Mouse (Mus musculus) right cerebral cortex, postnatal 25 days (tissue): ENCODE results near the gene Plekhg5.

ENCODE experiments used
- DNase-seq: peaks from one replicate; pipeline ENCODE4 v3.0.0; 2022

Plekhg5 gene

DNA sequence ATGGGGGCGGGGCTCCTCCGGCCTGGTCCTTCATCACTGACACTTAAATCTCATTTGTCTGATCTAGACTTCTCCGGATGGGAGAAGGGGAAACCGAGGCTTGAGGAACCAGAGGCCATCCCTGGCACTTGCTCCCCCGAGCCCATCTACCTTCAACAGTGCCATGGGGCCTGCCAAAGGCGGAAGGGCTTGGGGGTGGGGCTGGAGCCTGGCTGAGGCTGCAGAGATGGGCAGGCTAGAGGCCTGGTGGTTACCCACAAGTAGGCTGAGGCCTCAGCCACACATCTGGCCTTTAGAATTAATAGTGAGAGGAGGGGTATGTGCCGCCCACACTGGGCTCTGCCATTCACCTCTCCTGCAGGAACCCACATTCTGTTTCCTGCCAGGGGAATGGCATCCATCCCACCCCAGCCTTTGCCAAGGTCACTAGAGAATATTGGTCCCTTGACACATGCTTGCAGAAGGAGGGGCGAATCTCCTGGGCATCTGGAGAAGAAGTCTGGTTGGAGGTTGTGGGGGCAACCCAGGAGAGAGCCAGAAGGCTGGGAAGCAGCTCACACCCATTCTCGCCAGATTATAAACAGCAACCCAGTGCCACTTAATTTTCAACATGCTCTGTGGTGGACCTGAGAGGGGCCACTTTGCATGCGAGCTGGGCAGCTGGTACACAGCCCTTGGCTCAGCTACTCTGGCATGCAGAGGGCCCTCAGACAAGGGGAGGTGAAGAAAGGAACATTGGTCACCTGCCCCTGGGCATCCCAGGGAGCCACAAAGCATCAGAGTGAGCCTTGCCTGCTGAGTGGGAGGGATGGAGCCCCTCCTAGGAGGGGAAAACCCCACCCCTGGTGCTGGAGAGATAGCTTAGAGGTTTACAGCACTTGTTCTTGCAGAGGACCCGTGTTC is 1.6 kb upstream of the Plekhg5 start:
- no peak for DNase-seq

DNA sequence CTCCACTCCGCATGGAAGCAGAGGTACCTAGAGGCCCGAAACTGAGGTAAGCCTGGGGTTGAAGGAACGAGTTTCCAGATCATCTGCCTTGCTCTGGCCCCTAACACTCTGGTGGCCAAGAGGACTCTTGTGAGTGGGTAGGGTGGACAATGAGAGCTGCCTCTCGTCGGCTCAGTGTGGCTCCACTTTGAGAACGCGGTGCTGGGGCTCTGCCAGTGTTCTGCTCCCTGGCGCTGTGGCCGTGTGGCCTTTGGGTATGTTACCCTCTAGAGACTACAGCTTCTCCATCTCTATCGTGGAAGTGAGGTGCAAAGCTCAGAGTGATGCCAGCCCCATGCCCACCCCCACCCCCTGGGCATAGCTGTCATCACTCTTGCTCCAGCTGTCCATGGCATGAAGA is 357 bp downstream of the Plekhg5 start:
- DNase-seq = no peak

DNA sequence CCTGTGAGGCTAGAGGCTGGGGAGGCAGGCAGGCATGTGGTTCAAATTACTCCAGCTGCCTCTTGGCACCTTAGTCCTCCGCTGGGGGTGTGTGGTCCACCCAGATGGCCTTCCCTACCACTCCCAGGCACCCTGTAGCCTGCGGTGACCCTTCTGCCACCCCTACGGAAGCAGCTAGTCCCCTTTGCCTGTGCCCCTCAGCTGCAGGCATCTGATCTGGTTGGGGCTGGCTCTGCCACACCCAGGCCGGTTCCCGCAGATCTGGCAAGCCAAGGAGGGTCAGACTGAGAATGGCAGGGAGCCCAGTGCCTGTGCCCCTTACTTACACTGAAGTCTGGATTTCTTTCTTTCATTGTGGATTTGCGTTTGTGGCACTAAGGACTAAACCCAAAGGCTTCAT is 1.4 kb downstream of the Plekhg5 start:
- DNase-seq = no peak

DNA sequence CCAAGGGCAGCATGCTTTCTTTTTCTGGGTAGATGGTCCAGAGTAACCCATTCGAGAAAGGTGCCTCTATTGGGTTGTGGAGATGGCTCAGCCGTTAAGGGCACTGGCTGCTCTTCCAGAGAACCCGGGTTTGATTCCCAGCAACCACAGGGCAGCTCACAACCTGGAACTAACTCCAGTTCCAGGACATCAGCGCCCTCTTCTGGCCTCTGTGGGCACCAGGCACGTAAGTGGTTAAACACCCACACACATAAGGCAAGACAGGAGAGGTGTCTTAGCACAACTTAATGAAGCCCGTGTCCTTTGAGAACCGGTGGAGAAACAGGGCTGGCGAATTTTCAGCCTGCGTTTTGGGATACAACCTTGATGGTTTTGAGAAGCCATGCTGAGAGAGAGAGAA is 2.2 kb downstream of the Plekhg5 start:
- no peak for DNase-seq

DNA sequence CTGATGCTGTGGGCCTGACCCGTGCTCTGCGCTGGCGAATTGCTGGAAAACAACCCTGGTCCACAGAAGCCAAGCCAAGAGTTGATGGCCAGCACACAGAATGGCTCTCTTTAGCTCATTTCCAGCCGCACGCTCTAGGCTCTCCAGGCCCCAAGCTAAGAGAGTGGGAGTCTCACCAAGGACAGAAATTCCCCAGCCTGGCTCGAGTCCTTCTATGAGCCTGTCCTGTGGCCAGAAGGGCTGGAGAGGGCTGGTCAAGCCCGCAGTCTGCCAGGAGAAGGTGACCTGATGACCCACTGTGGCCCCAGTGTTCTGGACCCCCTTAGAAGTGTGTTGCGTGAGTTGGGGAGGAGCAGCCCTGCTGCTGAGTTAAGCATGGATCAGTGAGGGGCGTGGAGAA is 4.9 kb downstream of the Plekhg5 start:
- no peak for DNase-seq

DNA sequence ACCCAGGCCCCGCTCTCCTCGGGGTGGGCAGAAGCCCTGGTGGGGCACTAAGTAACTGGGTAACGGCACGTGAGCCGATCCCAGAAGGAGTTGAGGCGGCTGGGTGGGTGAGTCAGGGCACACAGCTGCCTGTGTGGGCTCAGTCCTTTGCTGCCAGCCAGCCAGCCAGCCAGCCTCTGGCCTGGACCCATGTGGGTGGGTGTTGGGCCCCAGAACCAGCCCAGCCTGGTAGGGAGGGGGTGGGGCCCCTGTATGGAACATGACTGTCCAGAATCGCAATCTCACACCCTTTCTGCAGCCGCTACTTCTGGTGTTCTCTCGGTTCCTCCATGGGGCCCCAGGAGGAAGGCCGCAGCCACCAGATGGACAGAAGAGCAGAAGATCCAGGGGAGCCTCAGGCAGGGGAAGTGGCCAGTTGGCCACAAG is 5.8 kb downstream of the Plekhg5 start:
- DNase-seq = peak; percentile 50

DNA sequence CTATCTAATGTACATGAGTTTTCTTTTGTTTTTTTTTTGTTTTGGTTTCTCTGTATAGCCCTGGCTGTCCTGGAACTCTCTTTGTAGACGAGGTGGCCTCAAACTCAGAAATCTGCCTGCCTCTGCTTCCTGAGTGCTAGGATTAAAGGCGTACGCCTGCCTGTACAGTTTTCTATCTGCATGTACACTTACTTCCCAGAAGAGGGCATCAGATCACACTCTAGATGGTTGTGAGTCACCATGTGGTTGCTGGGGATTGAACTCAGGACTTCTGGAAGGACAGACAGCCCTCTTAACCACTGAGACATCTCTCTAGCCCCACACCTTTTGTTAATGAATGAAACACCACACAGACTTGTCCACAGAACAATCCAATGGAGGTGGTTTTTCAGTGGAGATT is 7.0 kb downstream of the Plekhg5 start:
- DNase-seq = no peak

DNA sequence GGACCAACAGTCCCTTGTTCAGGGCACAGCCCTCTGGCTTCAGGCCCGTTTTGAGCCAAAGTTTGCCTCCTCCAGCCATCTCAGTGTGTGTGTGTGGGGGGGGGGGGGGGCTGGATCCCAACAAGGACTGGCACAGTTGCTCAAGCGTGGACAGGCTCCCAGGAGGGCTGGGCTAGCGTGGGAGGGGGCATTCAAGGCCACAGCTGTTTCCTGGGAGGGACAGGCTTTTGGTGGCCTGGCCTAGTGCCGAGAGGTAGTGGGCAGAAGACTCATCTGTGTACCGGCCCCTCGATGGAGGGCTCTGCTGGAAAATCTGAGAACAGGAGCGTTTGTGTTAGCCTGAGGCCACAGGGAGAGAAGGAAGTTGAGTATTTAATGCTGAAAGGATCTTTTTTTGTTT is 7.6 kb downstream of the Plekhg5 start:
- no peak for DNase-seq

DNA sequence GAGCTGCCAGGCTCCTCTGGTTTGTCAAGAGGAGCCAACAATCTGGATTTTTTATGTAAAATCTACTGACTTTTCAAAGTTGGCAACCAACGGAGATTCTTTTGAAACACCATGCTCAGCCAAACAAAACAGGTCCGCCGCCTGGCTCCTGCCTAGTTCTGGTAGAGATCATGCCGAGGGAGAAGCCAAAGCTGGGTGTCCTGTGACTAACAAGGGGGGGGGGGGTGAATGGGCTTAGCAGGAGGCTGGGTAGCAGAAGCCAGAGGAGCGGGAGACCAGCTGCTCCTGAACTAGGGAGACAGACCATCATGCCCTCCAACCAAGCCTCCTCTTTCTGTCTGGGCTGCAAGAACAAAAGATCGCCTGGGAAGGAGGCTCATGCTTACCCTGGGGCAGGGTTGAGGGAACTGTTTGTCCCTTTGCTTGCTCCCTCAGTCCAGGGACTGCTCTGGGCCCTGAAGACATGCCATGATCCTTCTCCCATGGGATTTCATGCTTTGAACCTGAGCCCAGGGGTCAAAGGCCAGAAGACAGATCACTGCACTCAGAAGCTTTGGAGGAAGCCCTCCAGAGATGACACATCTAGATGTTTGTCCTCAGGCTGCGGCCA is 11.4 kb downstream of the Plekhg5 start:
- DNase-seq = no peak

DNA sequence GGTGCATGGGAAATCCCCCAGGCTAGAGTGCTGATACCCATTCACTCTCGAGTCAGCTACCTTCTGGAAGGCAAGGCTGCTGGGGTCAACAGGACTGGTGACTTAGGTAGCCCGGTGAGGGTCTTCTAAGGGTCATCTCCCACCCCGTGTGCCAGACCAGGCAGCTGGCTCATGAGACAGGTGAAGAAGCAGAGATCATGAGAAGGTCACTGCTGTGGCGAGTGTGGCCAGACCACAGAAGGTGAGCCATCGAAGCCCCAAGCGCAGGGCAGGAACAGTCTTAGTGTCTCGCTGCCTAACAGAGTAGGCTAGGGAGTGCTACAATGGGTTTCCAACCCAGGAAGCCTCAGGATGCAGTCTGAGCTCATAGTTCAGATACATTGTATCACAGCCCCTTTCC is 12.3 kb downstream of the Plekhg5 start:
- no peak for DNase-seq

DNA sequence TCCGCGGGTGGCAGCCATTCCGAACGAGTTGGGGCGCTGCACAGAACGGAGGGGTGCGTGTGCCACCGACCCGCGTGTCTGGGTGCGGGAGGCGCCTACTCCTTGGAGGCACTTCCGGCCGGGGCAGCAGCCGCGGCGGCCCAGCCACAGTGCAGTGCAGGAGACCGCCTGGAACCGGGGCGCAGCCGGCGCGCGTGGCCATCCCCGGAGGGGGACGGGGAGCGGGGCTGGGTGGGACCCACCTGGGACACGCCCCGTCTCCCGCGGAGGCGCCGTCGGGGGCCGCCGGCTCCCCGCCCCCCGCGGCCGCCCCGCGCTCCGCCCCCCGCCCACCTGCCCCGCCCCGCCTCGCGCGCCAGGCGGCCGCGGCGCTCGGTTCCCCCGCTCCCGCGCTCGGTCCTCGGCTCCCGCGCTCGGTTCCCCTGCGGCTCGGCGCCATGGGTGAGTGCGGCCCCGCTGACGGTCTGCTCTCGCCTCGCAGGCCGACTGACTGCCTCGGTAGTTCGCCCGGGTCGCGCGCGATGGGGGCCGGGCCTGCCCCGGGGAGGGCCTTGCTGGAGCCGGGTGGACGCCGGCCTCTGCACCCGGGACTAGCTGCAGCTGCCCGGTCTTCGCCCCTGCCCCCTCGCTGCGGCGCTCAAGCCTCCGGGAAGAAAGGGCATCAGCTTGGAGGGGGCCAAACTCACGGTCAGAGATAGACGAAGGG is 14.4 kb downstream of the Plekhg5 start:
- peak; percentile 73 for DNase-seq

DNA sequence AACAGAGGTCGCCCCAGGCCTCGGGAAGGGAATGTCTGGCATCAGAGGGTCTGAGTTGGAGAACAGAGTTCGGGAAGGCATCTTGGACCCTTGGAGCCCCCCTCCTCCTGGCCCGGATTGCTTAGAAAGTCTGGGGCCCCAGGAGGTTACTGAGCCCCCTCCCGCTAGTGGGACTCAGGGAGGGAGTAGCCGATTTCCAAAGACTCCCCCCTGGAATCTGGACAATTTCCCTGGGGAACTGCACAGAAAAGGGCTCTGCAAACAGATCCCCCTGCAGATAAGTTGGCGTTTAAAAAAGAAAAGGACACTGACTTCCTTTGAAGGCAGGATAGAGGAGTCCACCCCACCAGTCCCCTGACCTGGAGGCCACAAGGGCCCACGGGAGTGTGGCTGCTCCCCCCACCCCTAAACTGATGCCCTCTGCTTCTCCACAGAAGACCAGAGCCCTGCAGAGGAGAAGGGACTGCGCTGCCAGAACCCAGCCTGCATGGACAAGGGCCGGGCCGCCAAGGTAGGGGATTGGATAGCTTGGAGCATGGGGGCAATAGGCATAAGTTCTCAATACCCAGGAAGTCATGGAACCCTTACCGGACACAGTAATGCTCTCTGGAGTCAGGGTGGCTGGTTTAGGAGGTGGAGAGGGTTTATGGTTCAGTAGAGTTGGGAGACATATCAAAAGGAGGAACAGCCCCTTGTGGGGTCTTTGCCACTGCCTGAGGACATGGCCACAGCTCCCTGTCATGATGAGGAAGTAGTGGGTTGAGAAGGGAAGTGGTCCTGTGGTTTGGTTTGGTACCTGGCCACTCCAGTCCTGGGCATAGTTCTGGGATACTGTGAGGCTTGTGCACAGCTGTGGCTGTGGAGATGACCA is 15.1 kb downstream of the Plekhg5 start:
- DNase-seq = no peak

DNA sequence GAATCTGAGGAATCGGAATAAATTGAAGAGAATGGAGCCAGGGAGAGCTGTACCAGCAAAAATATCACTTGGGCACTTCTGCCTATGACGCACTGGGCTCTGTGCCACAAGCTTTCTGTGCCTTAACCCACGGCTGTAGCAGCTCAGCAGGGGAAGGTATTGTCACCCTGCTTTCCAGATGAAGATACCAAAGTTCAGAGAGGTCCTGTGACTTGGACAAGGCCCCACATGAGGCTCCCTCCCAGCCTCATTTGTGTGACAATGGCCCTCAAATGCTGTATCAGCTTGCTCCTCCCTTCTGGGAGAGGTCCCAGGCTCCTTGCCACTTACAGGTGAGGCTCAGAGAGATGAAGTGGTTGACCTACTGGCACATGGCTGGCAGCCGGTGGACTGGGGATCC is 15.8 kb downstream of the Plekhg5 start:
- DNase-seq = peak; percentile 68

DNA sequence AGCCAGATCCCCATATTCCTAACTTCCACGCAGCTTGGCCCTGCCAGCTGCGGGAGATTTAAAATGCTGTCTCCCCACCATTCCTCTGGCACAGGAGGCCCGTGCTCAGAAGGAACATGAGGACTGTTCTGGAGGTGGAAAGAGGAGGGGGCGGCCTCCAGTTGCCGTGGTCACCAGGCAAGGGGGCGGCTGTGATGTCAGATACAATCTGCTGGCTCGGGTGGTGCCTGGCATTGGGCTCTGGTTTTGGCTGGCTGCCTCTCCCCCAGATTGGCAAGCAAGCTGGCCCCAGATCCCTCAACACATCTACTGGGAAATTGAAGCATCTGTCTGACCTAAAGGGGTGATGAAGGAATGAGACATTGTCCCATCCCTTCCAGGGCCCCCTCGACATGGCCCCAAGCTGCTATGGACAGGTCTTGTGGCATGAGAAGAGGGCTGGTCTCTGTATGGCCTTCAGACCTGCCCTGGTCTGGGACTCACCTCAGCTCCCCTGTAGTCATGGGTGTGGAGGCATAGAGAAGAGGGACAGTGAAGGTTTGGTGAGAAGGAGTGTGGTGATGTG is 16.3 kb downstream of the Plekhg5 start:
- peak; percentile 86 for DNase-seq

DNA sequence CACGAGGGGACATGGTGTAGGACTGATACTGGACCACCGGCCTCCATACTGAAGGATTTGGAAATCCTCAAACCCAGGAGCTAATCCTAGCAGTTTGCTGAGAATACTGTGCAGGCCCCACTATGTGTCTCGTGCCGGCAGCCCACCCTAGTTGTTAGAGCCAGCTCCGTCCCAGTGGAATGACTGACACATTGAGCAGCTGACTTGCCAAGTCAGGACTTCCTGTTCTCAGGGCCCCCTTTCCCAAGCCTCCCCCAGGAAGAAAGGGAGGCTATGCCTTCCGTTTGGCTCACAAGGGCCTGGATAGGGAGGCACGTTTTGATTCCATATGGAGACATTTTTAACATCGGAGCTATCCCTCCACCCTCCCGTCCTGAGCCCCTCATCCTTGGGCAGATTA is 17.9 kb downstream of the Plekhg5 start:
- no peak for DNase-seq

DNA sequence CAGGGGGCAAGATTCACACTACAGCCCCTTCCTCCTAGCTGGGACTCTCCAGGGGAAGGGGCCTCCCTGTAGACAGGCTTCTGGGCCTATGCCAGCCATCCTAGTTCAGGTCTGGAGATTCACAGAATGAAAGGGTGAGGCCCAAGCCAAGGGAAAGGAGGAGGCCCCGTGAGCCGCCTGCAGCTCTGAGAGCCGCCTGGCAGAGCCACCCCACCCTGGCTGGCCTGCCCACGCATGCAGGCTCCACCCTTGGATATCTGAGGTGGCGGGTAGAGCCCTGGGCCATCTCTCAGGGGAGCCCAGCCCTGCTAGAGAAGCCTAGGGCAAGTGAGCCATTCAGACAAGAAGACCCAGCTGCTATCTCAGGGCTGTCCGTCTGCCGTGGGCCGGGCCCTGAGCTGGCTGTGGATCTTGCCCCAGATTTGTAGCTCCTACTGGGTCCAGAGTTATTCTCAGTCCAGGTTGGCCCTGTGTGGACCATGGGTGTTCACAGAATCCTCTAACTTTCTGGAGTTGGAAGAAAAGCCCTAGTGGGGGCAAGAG is 20.5 kb downstream of the Plekhg5 start:
- no peak for DNase-seq

DNA sequence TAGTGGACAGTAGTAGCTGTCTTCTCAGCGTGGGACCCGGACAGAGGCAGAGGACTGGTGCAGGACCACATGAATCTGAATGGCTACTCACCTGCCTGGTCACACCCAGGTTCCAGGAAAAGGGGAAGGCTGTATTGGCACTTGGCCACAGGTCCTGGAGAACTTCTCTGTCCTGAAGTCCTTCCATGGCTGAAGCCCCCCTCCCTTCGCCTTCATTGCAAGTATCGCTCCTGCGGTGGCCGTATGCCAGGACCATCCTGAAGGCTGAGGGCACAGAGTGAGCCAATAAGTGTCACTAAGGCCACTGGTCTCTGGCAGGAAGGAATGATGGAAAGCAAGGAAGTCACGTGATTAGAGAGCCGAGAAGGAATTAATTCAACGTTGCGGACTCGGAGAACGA is 21.9 kb downstream of the Plekhg5 start:
- no peak for DNase-seq

DNA sequence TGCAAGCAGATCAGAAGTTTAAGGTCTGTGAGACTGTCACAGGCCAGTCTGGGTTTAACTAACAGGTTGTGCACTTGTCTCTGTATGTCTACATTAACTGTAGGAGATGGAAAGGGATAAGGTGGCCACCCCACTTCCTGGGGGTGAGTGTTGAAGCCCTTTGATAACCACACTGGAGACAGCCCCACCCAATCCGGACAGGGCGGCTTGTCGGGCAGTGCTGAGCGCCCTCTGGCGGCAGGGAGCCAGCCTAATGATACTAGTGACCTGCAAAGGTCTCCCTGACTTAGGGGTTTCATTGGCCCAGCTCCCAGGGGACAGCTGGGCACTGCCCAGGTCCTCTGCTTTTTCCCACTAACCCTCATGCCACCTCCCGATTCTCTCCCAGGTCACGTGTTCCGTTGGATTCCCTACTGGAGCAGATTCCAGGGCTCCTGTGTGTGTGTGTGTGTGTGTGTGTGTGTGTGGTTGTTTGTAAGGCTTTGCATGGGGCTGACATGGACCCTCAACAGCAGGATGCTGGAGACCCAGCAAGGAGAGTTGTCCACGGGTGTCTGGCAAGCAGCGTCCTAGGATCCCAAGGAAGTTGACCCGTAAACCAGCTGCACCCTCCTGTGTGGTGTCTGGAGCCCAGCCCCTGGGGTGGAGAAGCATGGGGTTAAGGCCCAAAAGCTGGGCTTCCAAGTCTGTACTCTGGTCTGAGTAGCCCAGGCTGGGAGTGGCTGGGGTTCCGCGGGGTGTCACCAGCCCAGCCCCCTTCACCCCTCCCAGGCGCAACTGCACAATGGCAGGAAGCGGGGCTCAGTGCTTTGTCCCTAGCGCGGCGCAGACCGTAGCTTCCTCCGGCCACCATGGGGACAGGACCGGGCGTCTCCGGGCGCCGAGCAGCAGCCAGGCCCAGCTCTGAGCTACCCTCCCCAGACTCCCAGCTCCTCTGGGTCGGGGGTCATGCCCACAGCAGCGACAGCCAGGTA is 23.9 kb downstream of the Plekhg5 start:
- no peak for DNase-seq

DNA sequence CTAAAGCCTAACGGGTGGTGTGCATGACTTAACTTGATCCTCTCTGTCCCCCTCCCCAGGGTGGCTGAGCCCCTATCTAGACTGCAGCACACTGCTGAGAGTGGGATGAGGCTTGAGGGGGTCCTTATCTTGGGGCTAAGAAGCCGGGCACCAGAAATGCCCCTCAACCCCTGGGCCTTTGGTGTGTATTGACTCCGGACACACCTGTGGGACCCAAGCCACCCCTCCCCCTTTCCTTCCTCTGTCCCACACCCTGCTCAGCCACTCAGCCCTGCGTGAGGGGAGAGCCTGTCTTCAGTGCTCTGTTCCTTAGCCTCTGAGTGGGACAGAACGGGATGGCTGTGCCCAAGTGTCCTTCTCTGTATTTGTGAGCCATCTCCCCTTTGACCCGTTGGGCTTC is 24.6 kb downstream of the Plekhg5 start:
- no peak for DNase-seq

DNA sequence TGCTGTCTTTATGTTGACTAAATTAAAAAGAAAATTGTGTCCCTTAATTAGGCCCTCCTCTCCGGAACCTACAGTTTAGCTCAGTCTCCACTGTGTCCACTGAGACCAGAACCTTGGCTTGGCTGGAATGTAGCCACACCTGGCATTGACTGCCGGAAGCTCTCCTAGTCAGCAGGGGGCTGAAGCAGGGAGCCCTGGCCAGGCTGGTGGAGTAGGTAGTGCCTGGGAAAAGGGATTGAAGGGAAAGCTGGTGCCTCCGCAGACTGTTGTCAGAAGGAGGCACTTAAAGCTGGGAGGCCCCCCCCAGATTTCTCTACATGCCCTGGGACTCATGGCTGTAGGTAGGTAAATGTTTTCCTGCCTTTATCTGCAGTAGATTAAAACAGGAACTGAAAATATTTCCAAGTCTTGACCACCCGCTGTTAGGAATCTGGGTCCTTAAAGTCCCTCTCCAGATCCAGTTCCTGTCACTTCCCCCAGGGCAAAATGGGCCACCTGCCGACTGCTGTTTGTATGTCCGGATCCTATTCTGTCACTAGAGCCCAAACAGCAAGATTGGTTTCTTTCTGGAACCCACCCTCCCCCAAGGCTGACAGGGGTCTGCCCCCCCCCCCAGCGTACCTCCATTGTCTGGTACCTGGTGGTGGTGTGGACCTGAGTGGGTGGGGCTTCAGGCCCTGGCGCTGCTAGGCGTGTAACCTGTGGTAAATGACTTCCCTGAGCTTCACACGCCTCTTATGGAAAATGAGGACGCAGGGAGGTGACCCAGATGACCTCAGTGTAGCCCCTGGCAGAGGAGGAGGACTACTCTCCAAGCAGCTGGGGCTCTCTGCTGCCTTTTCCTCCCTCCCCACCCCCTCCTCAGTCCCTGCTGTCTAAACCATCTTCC is 25.9 kb downstream of the Plekhg5 start:
- no peak for DNase-seq
